Mouse (Mus musculus): ENCODE measurements around the gene Zswim1.

DNA sequence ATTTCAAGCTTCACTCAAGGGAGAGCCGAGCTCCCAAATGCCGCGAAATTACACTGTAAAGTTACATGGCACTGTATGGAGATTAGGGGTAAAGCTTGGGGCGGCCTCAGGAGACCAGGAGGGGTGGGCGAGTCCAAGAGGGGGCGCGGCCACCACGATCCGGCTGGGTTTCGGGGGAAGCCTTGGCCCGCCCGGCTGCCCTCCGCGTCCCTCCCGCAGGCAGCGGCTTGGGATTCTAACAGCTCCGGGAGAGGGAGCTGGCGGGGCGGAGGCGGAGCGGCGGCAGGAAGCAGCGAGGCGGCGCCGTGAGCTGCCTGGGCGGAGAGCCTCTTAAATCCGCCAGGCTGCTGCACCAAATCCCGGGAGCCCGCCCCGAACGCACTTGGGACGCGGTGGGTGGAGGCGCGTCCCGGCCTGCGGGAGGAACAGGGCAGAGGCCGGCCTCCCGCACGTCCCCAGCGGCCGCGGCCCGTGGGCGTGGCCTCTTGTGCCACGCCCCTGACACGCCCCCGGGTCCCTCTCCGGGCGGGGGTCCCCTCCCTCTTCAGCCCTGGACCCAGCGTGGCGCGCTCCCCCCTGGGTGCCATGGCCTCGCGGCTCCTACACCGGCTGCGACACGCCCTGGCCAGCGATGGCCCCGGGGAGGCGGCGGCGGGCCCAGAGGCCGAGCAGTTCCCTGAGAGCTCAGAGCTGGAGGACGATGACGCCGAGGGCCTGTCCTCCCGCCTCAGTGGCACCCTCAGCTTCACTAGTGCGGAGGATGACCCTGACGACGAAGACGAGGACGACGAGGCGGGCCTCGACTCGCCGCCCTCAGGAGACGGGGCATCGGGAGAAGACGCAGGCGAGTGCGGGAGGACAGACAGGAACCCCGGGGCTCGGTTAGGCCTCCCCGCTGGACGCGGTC is 36.8 kb upstream of the Zswim1 start, which contains the start of gene Snx21:
- TF ChIP-seq CHD2 (IDR thresholded peaks at IDR 0.05; ENCODE audit: low read depth, low read length) (no peak), ZC3H11A (IDR thresholded peaks at IDR 0.05; ENCODE audit: borderline replicate concordance, low read depth, low read length) (no peak), MAFK (IDR thresholded peaks at IDR 0.05; ENCODE audit: insufficient read depth, low read depth, low read length) (no peak), HCFC1 (IDR thresholded peaks at IDR 0.05; ENCODE audit: borderline replicate concordance, insufficient read depth, low read length) (no peak), ZNF384 (IDR thresholded peaks at IDR 0.05; ENCODE audit: low read depth, low read length) (no peak)

Measured in ES-E14 (cell line).